In genomic region chr3:121157546-121158330, GRCm38 (mm10) we compare ENCODE assay signal across 24 mouse cellular contexts. TPM values are rescaled to one million over a fixed set of nuclear protein-coding genes. Genes with fewer than 3 reads are reported as not detected.
A peak's percentile ranks its signal among the peaks of the same experiment; 100 is the strongest.
DNase-seq lines count a peak whose midpoint lies in the region; ATAC-seq and TF ChIP-seq lines count a peak whose summit lies in the region.
"Had no signal": no experiment of that assay in that cellular context is flagged by ENCODE, and none has a peak within 500 bp of the region (broad histone marks: within the 10 kb centered on the region; RNA-seq: fewer than 3 reads in every experiment).

No protein-coding gene starts in this region.

- H3K9ac ChIP-seq in forebrain, embryonic 11.5 days (ENCODE audit: low read length) = no peak overlapping the region; the same call in 1 of the 2 replicates
- H3K9ac ChIP-seq in midbrain, postnatal 0 days (replicated peaks; ENCODE audit: low read length, poor library complexity, severe bottlenecking) = no peak overlapping the region
- H3K9ac ChIP-seq in forebrain, embryonic 13.5 days = peak overlapping the region; percentile 50; the same call in 1 of the 2 replicates
- no peak overlapping the region for H3K9ac ChIP-seq in stomach, postnatal 0 days (ENCODE audit: low read length)
- H3K9ac ChIP-seq: embryonic facial prominence, embryonic 13.5 days; kidney, embryonic 15.5 days; limb, embryonic 15.5 days; liver, embryonic 14.5 days; lung, embryonic 14.5 days; midbrain, embryonic 13.5 days had no signal

- peak overlapping the region; percentile 48 for H3K27ac ChIP-seq in forebrain, embryonic 10.5 days
- H3K27ac ChIP-seq in forebrain, embryonic 11.5 days (ENCODE audit: low read depth, low read length) = no peak overlapping the region
- H3K27ac ChIP-seq in midbrain, postnatal 0 days (ENCODE audit: low read depth, low read length) = no peak overlapping the region
- no peak overlapping the region for H3K27ac ChIP-seq in midbrain, embryonic 10.5 days (replicated peaks)
- H3K27ac ChIP-seq in forebrain, embryonic 13.5 days = peak overlapping the region; percentile 58
- no peak overlapping the region for H3K27ac ChIP-seq in stomach, postnatal 0 days (replicated peaks)
- H3K27ac ChIP-seq: embryonic facial prominence, embryonic 13.5 days; gastrocnemius, adult 2 months; kidney, embryonic 15.5 days; limb, embryonic 15.5 days; liver, embryonic 14.5 days; midbrain, embryonic 13.5 days had no signal

- DNase-seq in forebrain, embryonic 10.5 days (ENCODE audit: extremely low spot score, low spot score) = no peak
- no peak for DNase-seq in forebrain, embryonic 11.5 days (ENCODE audit: low spot score)
- no peak for DNase-seq in midbrain, postnatal 0 days (ENCODE audit: low spot score)
- no peak for DNase-seq in midbrain, embryonic 10.5 days (ENCODE audit: low spot score)
- DNase-seq in stomach, postnatal 0 days (ENCODE audit: low spot score) = no peak
- DNase-seq in gastrocnemius, postnatal 14 days = no peak
- DNase-seq: adrenal gland, postnatal 10 days; embryo, embryonic 11 days; gastrocnemius, adult 2 months; kidney, adult 11 months; kidney, postnatal 36 days; lung, embryonic 14.5 days; right cerebral cortex, postnatal 25 days; spleen, adult 18-20 months; thymus, postnatal 14 days had no signal

- H3K36me3 ChIP-seq in forebrain, embryonic 10.5 days (replicated peaks) = no peaks in the 10 kb centered on the region
- no peaks in the 10 kb centered on the region for H3K36me3 ChIP-seq in forebrain, embryonic 11.5 days (ENCODE audit: control insufficient read depth, insufficient read depth, low read length)
- H3K36me3 ChIP-seq in midbrain, postnatal 0 days (ENCODE audit: insufficient read depth, low read length) = no peaks in the 10 kb centered on the region
- no peaks in the 10 kb centered on the region for H3K36me3 ChIP-seq in midbrain, embryonic 10.5 days
- no peaks in the 10 kb centered on the region for H3K36me3 ChIP-seq in forebrain, embryonic 13.5 days (ENCODE audit: poor library complexity, severe bottlenecking)
- H3K36me3 ChIP-seq in stomach, postnatal 0 days (ENCODE audit: control insufficient read depth, insufficient read depth, low read length) = no peaks in the 10 kb centered on the region
- H3K36me3 ChIP-seq: embryonic facial prominence, embryonic 13.5 days; kidney, embryonic 15.5 days; limb, embryonic 15.5 days; midbrain, embryonic 13.5 days had no signal

- H3K4me2 ChIP-seq in forebrain, embryonic 11.5 days (ENCODE audit: low read depth, low read length, severe bottlenecking) = no peak overlapping the region
- H3K4me2 ChIP-seq in midbrain, postnatal 0 days (ENCODE audit: low read depth, low read length, poor library complexity, severe bottlenecking) = no peak overlapping the region
- peak overlapping the region; percentile 33 for H3K4me2 ChIP-seq in forebrain, embryonic 13.5 days
- no peak overlapping the region for H3K4me2 ChIP-seq in stomach, postnatal 0 days (replicated peaks; ENCODE audit: low read depth)
- H3K4me2 ChIP-seq: embryonic facial prominence, embryonic 13.5 days; heart, embryonic 11.5 days; kidney, embryonic 15.5 days; limb, embryonic 15.5 days; lung, embryonic 14.5 days; midbrain, embryonic 13.5 days had no signal

- intact Hi-C loops in gastrocnemius, postnatal 14 days (cut with DNase I; ENCODE audit: low total_unique reads) = no loop called here

- no peak overlapping the region for H3K4me3 ChIP-seq in forebrain, embryonic 10.5 days
- H3K4me3 ChIP-seq in forebrain, embryonic 11.5 days (ENCODE audit: low read depth, low read length) = no peak overlapping the region
- H3K4me3 ChIP-seq in midbrain, postnatal 0 days (ENCODE audit: low read depth, low read length) = no peak overlapping the region
- no peak overlapping the region for H3K4me3 ChIP-seq in midbrain, embryonic 10.5 days
- peak overlapping the region; percentile 14; the same call in 1 of the 2 replicates for H3K4me3 ChIP-seq in forebrain, embryonic 13.5 days
- no peak overlapping the region for H3K4me3 ChIP-seq in stomach, postnatal 0 days (ENCODE audit: low read depth, low read length)
- H3K4me3 ChIP-seq: embryonic facial prominence, embryonic 13.5 days; erythroblast, embryonic 14.5 days; gastrocnemius, adult 2 months; kidney, embryonic 15.5 days; limb, embryonic 15.5 days; midbrain, embryonic 13.5 days had no signal

- no peaks in the 10 kb centered on the region for H3K27me3 ChIP-seq in forebrain, embryonic 10.5 days (ENCODE audit: poor library complexity, severe bottlenecking)
- no peaks in the 10 kb centered on the region for H3K27me3 ChIP-seq in forebrain, embryonic 11.5 days (ENCODE audit: control insufficient read depth, insufficient read depth, low read length)
- no peaks in the 10 kb centered on the region for H3K27me3 ChIP-seq in midbrain, postnatal 0 days (ENCODE audit: insufficient read depth, low read length)
- no peaks in the 10 kb centered on the region for H3K27me3 ChIP-seq in midbrain, embryonic 10.5 days (ENCODE audit: low read depth, poor library complexity, severe bottlenecking)
- no peaks in the 10 kb centered on the region for H3K27me3 ChIP-seq in forebrain, embryonic 13.5 days
- no peaks in the 10 kb centered on the region for H3K27me3 ChIP-seq in stomach, postnatal 0 days (ENCODE audit: control insufficient read depth, insufficient read depth, low read length)
- H3K27me3 ChIP-seq: embryonic facial prominence, embryonic 13.5 days; kidney, embryonic 15.5 days; limb, embryonic 15.5 days; midbrain, embryonic 13.5 days had no signal

- no peaks in the 10 kb centered on the region for H3K9me3 ChIP-seq in forebrain, embryonic 10.5 days
- H3K9me3 ChIP-seq in forebrain, embryonic 11.5 days (ENCODE audit: control insufficient read depth, low read length) = no peaks in the 10 kb centered on the region
- H3K9me3 ChIP-seq in midbrain, postnatal 0 days (ENCODE audit: low read length) = no peaks in the 10 kb centered on the region
- H3K9me3 ChIP-seq in midbrain, embryonic 10.5 days (replicated peaks) = no peaks in the 10 kb centered on the region
- H3K9me3 ChIP-seq in forebrain, embryonic 13.5 days (replicated peaks) = no peaks in the 10 kb centered on the region
- H3K9me3 ChIP-seq in stomach, postnatal 0 days (ENCODE audit: control insufficient read depth, low read length) = no peaks in the 10 kb centered on the region
- H3K9me3 ChIP-seq: embryonic facial prominence, embryonic 13.5 days; kidney, embryonic 15.5 days; limb, embryonic 15.5 days; midbrain, embryonic 13.5 days had no signal

- TF ChIP-seq CTCF in midbrain, postnatal 0 days (IDR thresholded peaks at IDR 0.05) = peak; percentile 37
- 0 out of 2 replicates have a peak, but pooled peaks have one; percentile 2 for TF ChIP-seq CTCF in stomach, postnatal 0 days (IDR thresholded peaks at IDR 0.05; ENCODE audit: low read depth)

- TF ChIP-seq EP300 in stomach, postnatal 0 days (optimal IDR thresholded peaks at IDR 0.05) = no peak

- no peak for ATAC-seq in forebrain, embryonic 11.5 days (replicated peaks; ENCODE audit: low FRiP score)
- ATAC-seq in midbrain, postnatal 0 days (ENCODE audit: low FRiP score) = no peak
- no peak for ATAC-seq in forebrain, embryonic 13.5 days
- ATAC-seq in stomach, postnatal 0 days (ENCODE audit: low FRiP score, low TSS enrichment) = no peak
- ATAC-seq: activated CD4-positive, CD25-positive, alpha-beta regulatory T cell, adult 4 months; midbrain, embryonic 13.5 days had no signal

- peaks cover 34% of the 10 kb centered on the region for H3K4me1 ChIP-seq in forebrain, embryonic 10.5 days
- peaks cover 11% of the 10 kb centered on the region for H3K4me1 ChIP-seq in forebrain, embryonic 11.5 days (replicated peaks; ENCODE audit: control insufficient read depth, insufficient read depth, low read length)
- H3K4me1 ChIP-seq in midbrain, postnatal 0 days (ENCODE audit: insufficient read depth, low read length) = no peaks in the 10 kb centered on the region
- peaks cover 24% of the 10 kb centered on the region for H3K4me1 ChIP-seq in midbrain, embryonic 10.5 days
- peaks cover 42% of the 10 kb centered on the region for H3K4me1 ChIP-seq in forebrain, embryonic 13.5 days
- H3K4me1 ChIP-seq in stomach, postnatal 0 days (replicated peaks; ENCODE audit: control insufficient read depth, insufficient read depth) = no peaks in the 10 kb centered on the region
- H3K4me1 ChIP-seq: kidney, embryonic 15.5 days had no signal

- WGBS in forebrain, embryonic 10.5 days = 71% methylated on average over 10 of the region's 10 CpGs
- WGBS in forebrain, embryonic 11.5 days = 67% methylated on average over 10 of the region's 10 CpGs
- 66% methylated on average over 10 of the region's 10 CpGs for WGBS in midbrain, postnatal 0 days
- WGBS in midbrain, embryonic 10.5 days = 72% methylated on average over 10 of the region's 10 CpGs
- WGBS in forebrain, embryonic 13.5 days = 63% methylated on average over 10 of the region's 10 CpGs
- WGBS in stomach, postnatal 0 days = 78% methylated on average over 10 of the region's 10 CpGs

RNA-seq across cellular contexts. Expression of gene Rwdd3, which starts 13.8 kb away (rescaled TPM):
- polyA plus RNA-seq in forebrain, embryonic 10.5 days (2016; fragmentation: Nextera tagmentation; extraction: Ambion mirVana) = 4.9 and 5.7 TPM in 2 replicates
- polyA plus RNA-seq in forebrain, embryonic 11.5 days (2014; fragmentation: Nextera tagmentation; extraction: Ambion mirVana) = 4.0 and 5.1 TPM in 2 replicates
- 5.6 and 11.3 TPM in 2 replicates for total RNA-seq in midbrain, postnatal 0 days (2014; rRNA removed)
- 10.0 and 10.2 TPM in 2 replicates for polyA plus RNA-seq in midbrain, postnatal 0 days (2015; fragmentation: Nextera tagmentation; extraction: Ambion mirVana)
- 3.9 and 5.3 TPM in 2 replicates for polyA plus RNA-seq in midbrain, embryonic 10.5 days (2016; fragmentation: Nextera tagmentation; extraction: Ambion mirVana)
- 22.8 and 22.9 TPM in 2 replicates for polyA plus RNA-seq in forebrain, embryonic 13.5 days (2015; fragmentation: Nextera tagmentation; extraction: Ambion mirVana)
- polyA plus RNA-seq in stomach, postnatal 0 days (2015; fragmentation: Nextera tagmentation; extraction: Ambion mirVana) = 7.1 and 8.7 TPM in 2 replicates
- total RNA-seq in gastrocnemius, postnatal 14 days (2021) = 1 to 10 TPM; 2.3 to 2.4 TPM

Comparison
In these comparisons a context has a peak if more than half of its experiments do, and no peak if none do; other contexts are left out.
1. H3K27ac ChIP-seq: peak in forebrain, embryonic 10.5 days (single experiment) and forebrain, embryonic 13.5 days (single experiment); none in forebrain, embryonic 11.5 days (single experiment), midbrain, postnatal 0 days (single experiment), midbrain, embryonic 10.5 days (single experiment) and stomach, postnatal 0 days (single experiment).